Mouse (Mus musculus) CH12.LX (cell line): ENCODE results near the gene Atp6v1g2. TPM values are rescaled to one million over a fixed set of nuclear protein-coding genes. Genes with fewer than 3 reads are reported as not detected.
A peak's percentile ranks its signal among the peaks of the same experiment; 100 is the strongest.

ENCODE experiments used
- DNase-seq: peaks from one replicate; pipeline ENCODE4 v3.0.0-alpha.2; 2013; ENCODE audit errors: extremely low read depth
- H3K27ac ChIP-seq: 2 replicates; pipeline ENCODE4 v1.5.1; 2012; ENCODE audit warnings: low read depth, mild to moderate bottlenecking, control low read depth, moderate library complexity; ENCODE audit not compliant: insufficient read depth
- H3K27me3 ChIP-seq: replicated peaks from 2 replicates; pipeline ENCODE3; 2012; ENCODE audit warnings: inconsistent platforms
- H3K36me3 ChIP-seq, 2 experiments: replicated peaks in 1 of 2; 2 replicates each; pipeline versions ENCODE3 to v1.6.1; 2012; ENCODE audit warnings: inconsistent platforms in 1 of 2, low read length in 1 of 2, mild to moderate bottlenecking in 1 of 2, mixed read lengths in 1 of 2, moderate library complexity in 1 of 2; ENCODE audit not compliant: control insufficient read depth in 1 of 2, insufficient read depth in 1 of 2
- H3K4me1 ChIP-seq, 2 experiments: 2 replicates each; pipeline ENCODE4 v1.6.1; 2012; ENCODE audit warnings: inconsistent platforms in 1 of 2, moderate library complexity in 1 of 2; ENCODE audit not compliant: insufficient read depth in 2 of 2, control insufficient read depth in 1 of 2
- H3K4me2 ChIP-seq: 2 replicates; pipeline ENCODE4 v1.6.1; 2012; ENCODE audit warnings: low read depth, mild to moderate bottlenecking, control low read depth; ENCODE audit not compliant: poor library complexity, insufficient read depth, severe bottlenecking
- H3K4me3 ChIP-seq, 3 experiments: fragments of 150-350 bp in 1 of 3; sonication (generic) in 1 of 3; replicated peaks in 1 of 3; 2 replicates each; pipeline versions ENCODE3 to v1.5.1; 2011 to 2012; ENCODE audit warnings: low read depth in 2 of 3, low read length in 2 of 3, mild to moderate bottlenecking in 2 of 3, moderate library complexity in 2 of 3, control low read depth in 1 of 3, improper control_type of control experiment in 1 of 3, inconsistent platforms in 1 of 3, mixed read lengths in 1 of 3; ENCODE audit not compliant: poor library complexity in 1 of 3
- H3K79me2 ChIP-seq: replicated peaks from 2 replicates; pipeline ENCODE4 v1.6.1; 2012; ENCODE audit warnings: mild to moderate bottlenecking, moderate library complexity; ENCODE audit not compliant: control insufficient read depth, poor library complexity, insufficient read depth, severe bottlenecking; ENCODE audit errors: extremely low read depth
- H3K9ac ChIP-seq: 2 replicates; pipeline ENCODE4 v1.6.1; 2012; ENCODE audit warnings: low read depth, mild to moderate bottlenecking, control low read depth, moderate library complexity; ENCODE audit not compliant: insufficient read depth
- H3K9me3 ChIP-seq: replicated peaks from 2 replicates; pipeline ENCODE3; 2012; ENCODE audit warnings: low read length, inconsistent platforms, mixed read lengths
- CHD2 ChIP-seq: IDR thresholded peaks from 2 replicates; pipeline ENCODE4 v1.6.1; 2011; ENCODE audit warnings: low read length, improper control_type of control experiment
- E2F4 ChIP-seq: IDR thresholded peaks from 2 replicates; pipeline ENCODE4 v1.6.1; 2011; ENCODE audit warnings: low read depth, low read length, improper control_type of control experiment; ENCODE audit not compliant: insufficient replicate concordance
- EP300 ChIP-seq: IDR thresholded peaks from 2 replicates; pipeline ENCODE4 v1.6.1; 2011; ENCODE audit warnings: low read length, improper control_type of control experiment
- GABPA ChIP-seq: IDR thresholded peaks from 2 replicates; pipeline ENCODE4 v1.6.1; 2012; ENCODE audit warnings: low read depth, low read length, improper control_type of control experiment, inconsistent platforms; ENCODE audit not compliant: insufficient replicate concordance
- IRF4 ChIP-seq: IDR thresholded peaks from 2 replicates; pipeline ENCODE4 v1.6.1; 2014; ENCODE audit warnings: low read depth, mild to moderate bottlenecking, inconsistent platforms, low read length, improper control_type of control experiment
- JUN ChIP-seq: IDR thresholded peaks from 2 replicates; pipeline ENCODE4 v1.6.1; 2011; ENCODE audit warnings: low read depth, mild to moderate bottlenecking, low read length, improper control_type of control experiment, moderate library complexity; ENCODE audit not compliant: insufficient read depth
- JUND ChIP-seq: conservative IDR thresholded peaks from 2 replicates; pipeline ENCODE4 v1.6.1; 2011; ENCODE audit warnings: low read depth, low read length, improper control_type of control experiment
- KAT2A ChIP-seq: IDR thresholded peaks from 2 replicates; pipeline ENCODE4 v1.6.1; 2012; ENCODE audit warnings: low read length, improper control_type of control experiment, inconsistent platforms; ENCODE audit not compliant: insufficient replicate concordance
- MAX ChIP-seq: IDR thresholded peaks from 2 replicates; pipeline ENCODE4 v1.6.1; 2011; ENCODE audit warnings: low read length, improper control_type of control experiment
- MEF2A ChIP-seq: IDR thresholded peaks from 2 replicates; pipeline ENCODE4 v1.6.1; 2014; ENCODE audit warnings: low read depth, mild to moderate bottlenecking, inconsistent platforms, low read length, improper control_type of control experiment, borderline replicate concordance
- MYC ChIP-seq: IDR thresholded peaks from 2 replicates; pipeline ENCODE4 v1.6.1; 2011; ENCODE audit warnings: low read depth, mild to moderate bottlenecking, improper control_type of control experiment, low read length
- NRF1 ChIP-seq: IDR thresholded peaks from 2 replicates; pipeline ENCODE4 v1.6.1; 2014; ENCODE audit warnings: low read depth, mild to moderate bottlenecking, inconsistent platforms, low read length, improper control_type of control experiment, moderate library complexity
- POLR2AphosphoS2 ChIP-seq: IDR thresholded peaks from 2 replicates; pipeline ENCODE4 v1.6.1; 2011; ENCODE audit warnings: low read depth, low read length, improper control_type of control experiment
- TCF12 ChIP-seq: IDR thresholded peaks from 2 replicates; pipeline ENCODE4 v1.6.1; 2014; ENCODE audit warnings: low read depth, mild to moderate bottlenecking, inconsistent platforms, low read length, improper control_type of control experiment
- UBTF ChIP-seq: IDR thresholded peaks from 2 replicates; pipeline ENCODE4 v1.6.1; 2012; ENCODE audit warnings: low read depth, mild to moderate bottlenecking, inconsistent platforms, low read length, improper control_type of control experiment, moderate library complexity
- USF1 ChIP-seq: IDR thresholded peaks from 2 replicates; pipeline ENCODE4 v1.6.1; 2014; ENCODE audit warnings: low read depth, mild to moderate bottlenecking, inconsistent platforms, low read length, improper control_type of control experiment
- dilution Hi-C: fragments of 300-500 bp; cut with MboI; formaldehyde crosslinking; loops from 2 replicates; pipeline ENCODE4 v1.14.3; 2020; ENCODE audit warnings: low sequenced_read_pairs; ENCODE audit not compliant: extremely low pct_unique_long_range_greater_than_20kb, extremely low pct_ligation_motif_present
- in situ Hi-C: fragments of 300-500 bp; cut with MboI; formaldehyde crosslinking; loops from 3 replicates; pipeline ENCODE4 v1.14.3; 2019; ENCODE audit warnings: low sequenced_read_pairs, low pct_ligation_motif_present, low pct_unique_long_range_greater_than_20kb, mixed read lengths
- polyA plus RNA-seq: library from polyadenylated mRNA; unstranded; fragments of >175 nt; gene quantifications from 2 replicates; pipeline ENCODE4 v1.2.1, GENCODE M21; 2012; ENCODE audit warnings: low read depth; ENCODE audit not compliant: insufficient read length
- total RNA-seq, 2 experiments: library from RNA; depleted of rRNA; stranded (reverse); fragments of 300-350 nt in 1 of 2; fragments of >200 nt in 1 of 2; gene quantifications; 2 replicates each; pipeline ENCODE4 v1.2.3; 2012 to 2014

Gene Atp6v1g2
- total and polyA plus RNA-seq, 3 experiments = 0.23 to 1.4 (median 0.76) TPM

- H3K4me3 ChIP-seq = peak overlapping the region in 2 of 3 experiments; percentile 13 to 48
- peak overlapping the region; percentile 59 for H3K9ac ChIP-seq
- in situ Hi-C loops = no loop called here
- H3K79me2 ChIP-seq = no peaks in the 10 kb centered on the region
- dilution Hi-C loops = no loop called here
- H3K27me3 ChIP-seq = no peaks in the 10 kb centered on the region
- TF ChIP-seq E2F4 = no peak
- no peak for TF ChIP-seq JUN
- TF ChIP-seq KAT2A = no peak
- no peak for TF ChIP-seq GABPA
- TF ChIP-seq TCF12 = no peak
- no peak for TF ChIP-seq JUND
- TF ChIP-seq MEF2A = no peak
- TF ChIP-seq NRF1 = no peak
- no peak for TF ChIP-seq MYC
- no peak for TF ChIP-seq UBTF
- no peak for TF ChIP-seq CHD2
- no peak for TF ChIP-seq USF1
- no peak for DNase-seq
- peak overlapping the region; percentile 30; the same call in 1 of the 2 replicates for H3K27ac ChIP-seq
- no peaks in the 10 kb centered on the region for H3K9me3 ChIP-seq
- peaks cover 0 to 11% of the 10 kb centered on the region in 2 experiments for H3K36me3 ChIP-seq
- peaks cover 24 to 71% of the 10 kb centered on the region in 2 experiments for H3K4me1 ChIP-seq
- peak overlapping the region; percentile 81 for H3K4me2 ChIP-seq
Measured at GRCm38 (mm10) chr17:35186681-35187080, 46.8 kb upstream of the Atp6v1g2 start.

GRCm38 (mm10) chr17:35187345-35187744 lies 46.1 kb upstream of the Atp6v1g2 start:
- TF ChIP-seq CHD2 (no peak), MEF2A (no peak), EP300 (no peak), POLR2AphosphoS2 (no peak), IRF4 (no peak), JUND (no peak), JUN (no peak), MAX (no peak), KAT2A (no peak)
- no peak for DNase-seq
- no peaks in the 10 kb centered on the region for H3K27me3 ChIP-seq
- H3K36me3 ChIP-seq = peaks cover 0 to 11% of the 10 kb centered on the region in 2 experiments
- dilution Hi-C loops = no loop called here
- H3K79me2 ChIP-seq = no peaks in the 10 kb centered on the region
- no peak overlapping the region for H3K4me2 ChIP-seq
- H3K4me3 ChIP-seq = no peak overlapping the region
- H3K27ac ChIP-seq = peak overlapping the region; percentile 67; the same call in 1 of the 2 replicates
- H3K9ac ChIP-seq = no peak overlapping the region
- peaks cover 27 to 71% of the 10 kb centered on the region in 2 experiments for H3K4me1 ChIP-seq
- in situ Hi-C loops = no loop called here
- H3K9me3 ChIP-seq = no peaks in the 10 kb centered on the region
